Mouse (Mus musculus): Measurements from ENCODE around the gene Il17ra. TPM values are rescaled to one million over a fixed set of nuclear protein-coding genes. Genes with fewer than 3 reads are reported as not detected.

Gene Il17ra
- total RNA-seq, 2 experiments from 2014 or later: 7.8 to 13.8 TPM

DNA sequence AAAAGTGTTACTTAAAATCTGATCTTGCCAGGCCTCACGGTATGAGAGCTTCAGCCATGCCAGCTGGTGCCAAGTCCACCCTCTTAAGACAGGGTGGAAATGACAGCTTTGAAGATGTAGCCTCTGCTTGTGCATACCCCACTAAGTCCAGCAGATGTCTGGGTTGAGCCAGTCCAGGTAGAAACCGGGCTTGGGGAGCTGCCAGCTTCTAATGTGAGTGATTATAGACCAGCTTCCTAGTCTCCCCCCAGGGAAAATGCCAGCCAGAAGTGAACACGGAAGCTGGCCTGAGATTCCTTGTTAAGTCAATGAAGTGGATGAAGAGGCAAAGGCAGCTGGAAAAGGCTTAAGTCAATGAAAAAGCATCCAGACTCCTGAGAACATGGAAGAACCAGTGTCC is 33.5 kb downstream of the Il17ra start:
- ATAC-seq (replicated peaks; ENCODE audit: low FRiP score, poor library complexity, severe bottlenecking): no peak

GRCm38 (mm10) chr6:120504051-120504450 is 41.0 kb downstream of the Il17ra start:
- ATAC-seq (replicated peaks; ENCODE audit: low FRiP score, poor library complexity, severe bottlenecking): no peak

DNA sequence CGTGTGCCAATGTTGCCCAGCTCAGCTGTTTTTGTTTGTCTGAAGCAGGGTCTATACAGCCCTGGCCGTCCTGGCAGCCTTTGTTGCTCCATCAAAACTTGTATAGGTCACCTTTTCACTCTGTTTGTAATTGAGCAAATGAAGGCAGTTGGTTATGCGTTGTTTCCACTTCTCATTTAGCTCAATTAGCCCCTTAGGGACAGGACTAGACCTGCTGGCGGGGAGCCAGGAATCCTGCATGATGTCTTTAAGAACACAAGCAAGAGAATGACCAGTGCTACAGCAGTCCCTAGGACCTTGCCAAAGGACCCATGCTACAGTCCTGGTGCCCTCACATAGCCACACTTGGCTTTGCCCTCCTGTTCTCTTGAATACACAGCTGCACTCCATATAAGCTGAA is 42.5 kb downstream of the Il17ra start:
- ATAC-seq (replicated peaks; ENCODE audit: low FRiP score, poor library complexity, severe bottlenecking): no peak

DNA sequence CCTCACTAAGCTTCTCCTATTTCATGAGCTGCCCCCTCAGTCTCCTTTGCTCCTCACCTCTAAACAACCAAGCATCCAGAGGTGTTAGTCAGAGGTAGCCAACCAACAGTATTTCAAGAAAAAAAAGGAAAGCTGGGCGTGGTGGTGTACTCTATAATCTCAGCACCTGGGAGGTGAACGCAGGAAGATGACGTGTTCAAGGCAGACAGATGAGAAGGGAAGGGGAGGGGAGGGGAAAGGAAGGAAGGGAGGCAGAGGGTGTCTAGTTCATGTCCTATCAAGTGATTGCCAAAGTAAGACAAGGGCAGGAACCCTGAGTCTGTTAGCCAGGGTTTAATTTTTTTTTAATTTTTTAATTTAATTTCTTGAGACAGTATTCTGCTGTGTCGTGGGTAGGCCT is 45.6 kb downstream of the Il17ra start:
- ATAC-seq (replicated peaks; ENCODE audit: low FRiP score, poor library complexity, severe bottlenecking): no peak

GRCm38 (mm10) chr6:120509975-120510374 is 46.9 kb downstream of the Il17ra start:
- no peak for ATAC-seq (replicated peaks; ENCODE audit: low FRiP score, poor library complexity, severe bottlenecking)

- ATAC-seq (replicated peaks; ENCODE audit: low FRiP score, poor library complexity, severe bottlenecking): no peak
Observed at GRCm38 (mm10) chr6:120510425-120510824, 47.4 kb downstream of the Il17ra start.

- no peak for ATAC-seq (replicated peaks; ENCODE audit: low FRiP score, poor library complexity, severe bottlenecking)
Observed at GRCm38 (mm10) chr6:120511212-120511611, 48.2 kb downstream of the Il17ra start.

GRCm38 (mm10) chr6:120516422-120516821 is 53.4 kb downstream of the Il17ra start:
- ATAC-seq (replicated peaks; ENCODE audit: low FRiP score, poor library complexity, severe bottlenecking): peak; percentile 71

GRCm38 (mm10) chr6:120516879-120517278 is 53.8 kb downstream of the Il17ra start:
- ATAC-seq (replicated peaks; ENCODE audit: low FRiP score, poor library complexity, severe bottlenecking): peak; percentile 41

DNA sequence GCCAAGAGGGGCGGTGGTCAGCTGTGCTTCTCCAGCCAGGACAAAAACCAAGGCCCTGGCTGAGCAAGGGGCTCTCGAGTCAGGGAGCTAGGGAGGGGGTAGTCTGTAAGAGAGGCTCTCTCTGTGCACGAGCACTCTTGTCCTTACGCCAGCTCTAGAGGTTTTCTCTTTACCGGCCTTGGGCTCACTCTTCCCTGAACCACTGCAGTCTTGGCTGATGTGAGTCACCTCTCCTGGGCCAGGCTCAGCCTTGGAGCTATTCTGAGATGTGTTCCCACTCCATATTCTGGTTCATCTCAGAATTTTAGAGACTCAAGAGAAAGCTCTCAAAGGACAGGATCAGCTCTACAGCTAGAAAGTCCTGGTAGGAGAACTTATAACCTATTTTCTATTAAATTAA is 54.3 kb downstream of the Il17ra start:
- ATAC-seq (replicated peaks; ENCODE audit: low FRiP score, poor library complexity, severe bottlenecking): peak; percentile 20; the same call in 1 of the 2 replicates

DNA sequence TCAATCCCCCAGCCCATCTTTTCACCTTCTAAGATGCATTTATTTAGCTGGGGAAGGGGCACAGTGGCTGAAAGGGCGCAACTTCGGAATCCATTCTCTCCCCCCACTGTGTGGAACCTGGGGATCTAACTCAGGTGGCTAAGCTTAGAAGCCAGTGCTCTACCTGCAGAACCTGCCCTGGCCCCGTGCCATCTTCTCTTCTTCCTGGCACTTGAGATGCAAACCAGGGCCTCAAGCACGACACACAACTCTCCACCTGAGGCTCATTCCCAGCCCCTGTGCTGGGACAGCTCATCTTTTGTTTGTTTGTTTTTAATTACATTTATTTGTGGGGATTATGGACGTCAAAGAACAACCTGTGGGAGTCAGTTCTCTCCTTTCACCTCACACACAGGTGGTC is 56.6 kb downstream of the Il17ra start:
- ATAC-seq (replicated peaks; ENCODE audit: low FRiP score, poor library complexity, severe bottlenecking): no peak

DNA sequence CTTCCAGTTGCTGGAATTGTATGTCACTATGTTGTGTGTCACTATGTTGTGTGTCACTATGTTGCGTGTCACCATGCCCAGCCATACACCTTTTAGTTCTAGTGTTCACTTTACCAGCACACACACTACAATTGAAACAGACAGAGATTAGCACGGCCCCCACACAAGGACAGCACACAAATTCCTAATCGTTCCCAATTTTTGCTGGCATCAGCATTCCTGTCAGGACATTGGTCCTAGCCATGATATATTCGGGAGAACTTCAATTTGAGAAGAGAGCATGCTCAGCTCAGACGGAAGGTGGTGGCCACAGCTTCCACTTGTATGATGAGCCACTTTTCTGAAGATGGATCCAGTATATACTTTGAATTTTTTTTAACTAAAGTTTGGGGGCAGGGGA is 61.7 kb downstream of the Il17ra start:
- no peak for ATAC-seq (replicated peaks; ENCODE audit: low FRiP score, poor library complexity, severe bottlenecking)

DNA sequence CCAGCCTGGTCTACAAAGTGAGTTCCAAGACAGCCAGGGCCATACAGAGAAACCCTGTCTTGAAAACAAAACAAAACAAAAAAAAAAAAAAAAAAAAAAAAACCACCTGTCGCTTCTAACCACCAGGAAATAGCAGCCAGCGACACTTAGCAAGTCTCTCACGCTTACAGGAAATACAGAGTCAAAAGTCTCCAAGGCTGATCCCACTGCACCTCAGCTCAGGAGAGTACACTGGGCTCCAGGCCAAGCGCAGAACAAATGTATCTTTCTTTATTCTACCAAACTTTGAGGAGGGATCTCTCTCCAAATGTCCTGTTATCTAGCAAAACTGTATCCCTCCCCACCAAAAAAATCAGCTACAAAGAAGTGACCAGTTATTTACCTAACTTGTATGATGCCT is 66.1 kb downstream of the Il17ra start:
- ATAC-seq (replicated peaks; ENCODE audit: low FRiP score, poor library complexity, severe bottlenecking): no peak

DNA sequence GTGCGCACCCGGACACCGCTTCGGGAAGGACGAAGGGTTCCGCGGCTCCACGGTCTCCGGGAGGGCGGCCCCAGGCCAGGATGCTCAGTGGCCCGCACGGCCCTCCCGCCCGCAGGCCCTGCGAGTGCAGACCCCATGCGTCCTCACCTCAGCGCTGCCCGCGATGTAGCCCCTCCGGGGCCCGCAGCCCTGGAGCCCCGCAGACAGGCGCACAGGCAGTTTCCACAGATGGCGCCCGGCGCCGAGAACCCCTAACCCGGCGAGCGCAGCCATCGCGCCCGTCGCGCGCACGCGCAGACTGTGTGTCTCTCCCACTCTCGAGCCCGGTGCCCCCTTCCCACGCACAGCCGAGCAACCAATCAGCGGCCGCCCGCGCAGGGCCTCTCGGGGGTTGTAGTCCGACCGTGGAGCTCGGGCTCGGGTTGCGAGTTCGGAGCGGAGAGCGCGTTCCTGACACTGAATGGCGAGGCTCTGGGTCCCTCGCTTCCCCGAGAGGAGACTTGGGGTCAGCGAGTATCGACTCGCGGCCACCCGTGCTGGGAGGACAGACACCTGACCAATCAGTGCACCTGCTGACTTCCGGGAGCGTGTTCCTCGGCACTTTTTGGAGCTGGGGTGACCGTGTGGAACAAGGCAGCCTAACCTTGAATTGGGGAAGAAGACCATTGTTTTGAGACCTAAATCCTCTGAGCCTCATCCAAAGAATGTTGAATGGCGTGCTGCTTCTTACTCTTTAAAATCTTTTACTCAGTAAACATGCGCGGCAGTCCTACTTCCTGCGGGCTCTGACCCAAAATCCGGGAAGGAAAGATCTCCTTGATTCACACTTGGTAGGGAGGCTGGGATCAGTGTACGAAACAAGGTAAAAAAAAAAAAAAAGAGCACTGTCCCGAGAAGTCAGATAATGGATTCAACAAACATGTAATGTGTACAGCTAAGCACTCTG is 68.2 kb downstream of the Il17ra start, which contains the start of gene Hdhd5:
Gene Hdhd5 (minus strand): TSS at position 300 of the 946 bp plus-strand sequence.
- ATAC-seq (replicated peaks; ENCODE audit: low FRiP score, poor library complexity, severe bottlenecking): peak; percentile 91

GRCm38 (mm10) chr6:120532594-120532993 is 69.5 kb downstream of the Il17ra start:
- no peak for ATAC-seq (replicated peaks; ENCODE audit: low FRiP score, poor library complexity, severe bottlenecking)

- no peak for ATAC-seq (replicated peaks; ENCODE audit: low FRiP score, poor library complexity, severe bottlenecking)
Observed at GRCm38 (mm10) chr6:120536337-120536736, 73.3 kb downstream of the Il17ra start.

Other genes starting within 250 kb of the Il17ra start
- gene D330020A13Rik, start 168.9 kb upstream of the Il17ra start, total RNA-seq (2015; ENCODE audit: low replicate concordance): not detected in 2 replicates
- not detected in 2 replicates for gene D330020A13Rik, start 168.9 kb upstream of the Il17ra start, total RNA-seq (2017; ENCODE audit: low replicate concordance)
- 0.42 and 0.58 TPM in 2 replicates for gene B4galnt3, start 168.7 kb upstream of the Il17ra start, total RNA-seq (2015; ENCODE audit: low replicate concordance)
- gene B4galnt3, start 168.7 kb upstream of the Il17ra start, total RNA-seq (2017; ENCODE audit: low replicate concordance): 0.26 and 0.70 TPM in 2 replicates
- gene Kdm5a, start 99.1 kb upstream of the Il17ra start, total RNA-seq (2015; ENCODE audit: low replicate concordance): 29.2 and 34.5 TPM in 2 replicates
- 130 and 136 TPM in 2 replicates for gene Kdm5a, start 99.1 kb upstream of the Il17ra start, total RNA-seq (2017; ENCODE audit: low replicate concordance)
- 61.3 and 87.4 TPM in 2 replicates for gene Ccdc77, start 98.9 kb upstream of the Il17ra start, total RNA-seq (2015; ENCODE audit: low replicate concordance)
- 173 and 201 TPM in 2 replicates for gene Ccdc77, start 98.9 kb upstream of the Il17ra start, total RNA-seq (2017; ENCODE audit: low replicate concordance)
- gene Tmem121b, start 30.6 kb downstream of the Il17ra start, total RNA-seq (2015; ENCODE audit: low replicate concordance): not detected in 2 replicates
- not detected in 2 replicates for gene Tmem121b, start 30.6 kb downstream of the Il17ra start, total RNA-seq (2017; ENCODE audit: low replicate concordance)
- 1.3 TPM in 1 of 2 replicates, not detected in the other for gene Hdhd5, start 68.1 kb downstream of the Il17ra start, total RNA-seq (2015; ENCODE audit: low replicate concordance)
- gene Hdhd5, start 68.1 kb downstream of the Il17ra start, total RNA-seq (2017; ENCODE audit: low replicate concordance): 0.26 and 2.5 TPM in 2 replicates
- 13.1 and 19.2 TPM in 2 replicates for gene Cecr2, start 203.1 kb downstream of the Il17ra start, total RNA-seq (2015; ENCODE audit: low replicate concordance)
- gene Cecr2, start 203.1 kb downstream of the Il17ra start, total RNA-seq (2017; ENCODE audit: low replicate concordance): 17.0 and 25.6 TPM in 2 replicates

Data from erythroblast, adult 5-6 weeks (primary cell).